ENCODE assay signal across 21 mouse cellular contexts in genomic region chr6:100410067-100410631, GRCm38 (mm10).
"Had no signal": no experiment of that assay in that cellular context is flagged by ENCODE, and none has a peak within 500 bp of the region (broad histone marks: within the 10 kb centered on the region; RNA-seq: fewer than 3 reads in every experiment).

No protein-coding gene starts in this region.

- H3K36me3 ChIP-seq: kidney, embryonic 15.5 days; limb, embryonic 10.5 days; limb, embryonic 13.5 days; liver, embryonic 12.5 days; liver, embryonic 15.5 days; lung, embryonic 15.5 days; midbrain, embryonic 12.5 days had no signal

- H3K4me1 ChIP-seq: liver, embryonic 15.5 days; lung, embryonic 15.5 days; midbrain, embryonic 12.5 days had no signal

- ATAC-seq: liver, embryonic 12.5 days; midbrain, embryonic 16.5 days had no signal

- H3K27ac ChIP-seq: kidney, embryonic 15.5 days; limb, embryonic 10.5 days; limb, embryonic 13.5 days; liver, embryonic 12.5 days; liver, embryonic 15.5 days; lung, embryonic 15.5 days; midbrain, embryonic 12.5 days had no signal

- DNase-seq: kidney, adult 11 months; kidney, adult 8-10 months; kidney, postnatal 10 days; kidney, postnatal 36 days; layer of hippocampus, postnatal 36 days; liver; lung, adult 18-20 months; lung, postnatal 10 days; lung, postnatal 36 days; retina, postnatal 1 day; right cerebral cortex, postnatal 25 days; thymus, adult 18-20 months; thymus, postnatal 36 days had no signal

- H3K4me2 ChIP-seq: kidney, embryonic 15.5 days; limb, embryonic 13.5 days; liver, embryonic 12.5 days; liver, embryonic 15.5 days; lung, embryonic 15.5 days; midbrain, embryonic 12.5 days had no signal

- H3K9me3 ChIP-seq: kidney, embryonic 15.5 days; limb, embryonic 10.5 days; liver, embryonic 12.5 days; liver, embryonic 15.5 days; lung, embryonic 15.5 days; midbrain, embryonic 12.5 days had no signal

- H3K27me3 ChIP-seq: kidney, embryonic 15.5 days; limb, embryonic 13.5 days; liver, embryonic 12.5 days; liver, embryonic 15.5 days; lung, embryonic 15.5 days had no signal

- H3K4me3 ChIP-seq: kidney, embryonic 15.5 days; limb, embryonic 10.5 days; limb, embryonic 13.5 days; liver, embryonic 12.5 days; liver, embryonic 15.5 days; lung, embryonic 15.5 days; midbrain, embryonic 12.5 days had no signal

- H3K9ac ChIP-seq: kidney, embryonic 15.5 days; limb, embryonic 13.5 days; liver, embryonic 12.5 days; liver, embryonic 15.5 days; lung, embryonic 15.5 days; midbrain, embryonic 12.5 days had no signal
